Comparison of ENCODE assay signal across 28 mouse cellular contexts in genomic region chr6:38725515-38725914, GRCm38 (mm10).
"Had no signal": no experiment of that assay in that cellular context is flagged by ENCODE, and none has a peak within 500 bp of the region (broad histone marks: within the 10 kb centered on the region; RNA-seq: fewer than 3 reads in every experiment).

No protein-coding gene starts in this region.

- H3K27me3 ChIP-seq: embryonic facial prominence, embryonic 12.5 days; embryonic facial prominence, embryonic 13.5 days; embryonic facial prominence, embryonic 15.5 days; forebrain, embryonic 12.5 days; forebrain, embryonic 13.5 days; forebrain, embryonic 15.5 days had no signal

- H3K4me1 ChIP-seq: embryonic facial prominence, embryonic 12.5 days; embryonic facial prominence, embryonic 13.5 days; embryonic facial prominence, embryonic 15.5 days; forebrain, embryonic 10.5 days had no signal

- DNase-seq: cerebellum, adult 18-20 months; cerebellum, adult 2 months; cerebellum, adult 8-10 months; cerebellum, adult 9-10 months; cerebellum, adult 9-11 months; cerebellum, postnatal 10 days; cerebellum, postnatal 14 days; cerebellum, postnatal 25 days; cerebellum, postnatal 36 days; embryo, embryonic 11 days; forebrain, postnatal 0 days; gastrocnemius, adult 2 months; gastrocnemius, postnatal 10 days; gastrocnemius, postnatal 14 days; gastrocnemius, postnatal 25 days; gastrocnemius, postnatal 36 days; heart, adult 18-20 months had no signal

- ATAC-seq: forebrain, embryonic 13.5 days; forebrain, embryonic 14.5 days; forebrain, embryonic 15.5 days; forebrain, embryonic 16.5 days; forebrain, postnatal 0 days had no signal

- H3K4me2 ChIP-seq: embryonic facial prominence, embryonic 12.5 days; embryonic facial prominence, embryonic 13.5 days; embryonic facial prominence, embryonic 15.5 days; forebrain, embryonic 12.5 days; forebrain, embryonic 13.5 days; forebrain, embryonic 15.5 days had no signal

- H3K27ac ChIP-seq: embryonic facial prominence, embryonic 10.5 days; embryonic facial prominence, embryonic 12.5 days; embryonic facial prominence, embryonic 13.5 days; embryonic facial prominence, embryonic 15.5 days; forebrain, embryonic 10.5 days; forebrain, embryonic 12.5 days; forebrain, embryonic 13.5 days; forebrain, embryonic 15.5 days; gastrocnemius, adult 2 months had no signal

- H3K4me3 ChIP-seq: embryonic facial prominence, embryonic 10.5 days; embryonic facial prominence, embryonic 12.5 days; embryonic facial prominence, embryonic 13.5 days; embryonic facial prominence, embryonic 15.5 days; erythroblast, embryonic 14.5 days; forebrain, embryonic 10.5 days; forebrain, embryonic 12.5 days; forebrain, embryonic 13.5 days; forebrain, embryonic 15.5 days; gastrocnemius, adult 2 months had no signal

- H3K9ac ChIP-seq: embryonic facial prominence, embryonic 12.5 days; embryonic facial prominence, embryonic 13.5 days; embryonic facial prominence, embryonic 15.5 days; forebrain, embryonic 12.5 days; forebrain, embryonic 13.5 days; forebrain, embryonic 15.5 days; forebrain, postnatal 0 days had no signal

- H3K9me3 ChIP-seq: embryonic facial prominence, embryonic 10.5 days; embryonic facial prominence, embryonic 12.5 days; embryonic facial prominence, embryonic 13.5 days; embryonic facial prominence, embryonic 15.5 days; forebrain, embryonic 10.5 days; forebrain, embryonic 12.5 days; forebrain, embryonic 13.5 days; forebrain, embryonic 15.5 days had no signal
